9 mouse cellular contexts compared by ENCODE assay signal in the genomic region with DNA sequence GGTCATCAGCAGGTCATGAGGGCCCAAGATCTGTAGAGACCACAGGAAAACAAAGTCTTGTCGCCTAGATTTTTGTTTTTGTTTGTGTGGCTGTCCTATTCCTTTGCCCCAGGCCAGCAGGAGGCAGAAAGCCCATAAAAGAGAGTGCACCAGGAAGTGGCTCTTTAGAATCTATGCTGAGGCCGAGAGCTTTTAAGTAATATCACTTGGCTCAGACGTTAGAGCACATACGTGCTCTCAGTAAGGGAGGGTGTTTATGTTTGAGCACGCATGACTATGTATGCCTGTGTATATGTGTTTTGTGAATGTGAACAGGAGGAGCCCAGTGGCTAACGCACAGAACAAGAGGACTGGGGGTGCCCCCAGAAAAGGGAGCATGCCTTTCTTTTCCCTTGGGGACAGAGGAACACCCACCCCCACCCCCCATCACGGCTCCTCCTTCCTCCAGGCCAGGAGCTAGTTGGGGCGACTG. TPM values are rescaled to one million over a fixed set of nuclear protein-coding genes. Genes with fewer than 3 reads are reported as not detected.
DNase-seq lines count a peak whose midpoint lies in the region; ATAC-seq lines count a peak whose summit lies in the region.
"Had no signal": no experiment of that assay in that cellular context is flagged by ENCODE, and none has a peak within 500 bp of the region (broad histone marks: within the 10 kb centered on the region; RNA-seq: fewer than 3 reads in every experiment).

No protein-coding gene starts in this region.

- ATAC-seq in forebrain, embryonic 12.5 days (ENCODE audit: low FRiP score): no peak
- ATAC-seq in liver, embryonic 12.5 days: peak; percentile 26
- peak; percentile 45 for ATAC-seq in stomach, embryonic 16.5 days (ENCODE audit: insufficient read depth, low FRiP score)

- peaks cover 38% of the 10 kb centered on the region for H3K27me3 ChIP-seq in forebrain, embryonic 12.5 days
- H3K27me3 ChIP-seq in liver, embryonic 12.5 days (replicated peaks): peaks cover 23% of the 10 kb centered on the region
- H3K27me3 ChIP-seq in stomach, embryonic 16.5 days (ENCODE audit: control insufficient read depth, insufficient read depth, low read length): no peaks in the 10 kb centered on the region

- H3K4me2 ChIP-seq in forebrain, embryonic 12.5 days: peak overlapping the region; percentile 74; the same call in 1 of the 2 replicates
- peak overlapping the region; percentile 73 for H3K4me2 ChIP-seq in liver, embryonic 12.5 days
- H3K4me2 ChIP-seq in stomach, embryonic 16.5 days (ENCODE audit: low read depth, low read length): peak overlapping the region; percentile 74

- H3K27ac ChIP-seq in forebrain, embryonic 12.5 days: no peak overlapping the region
- no peak overlapping the region for H3K27ac ChIP-seq in liver, embryonic 12.5 days
- H3K27ac ChIP-seq in stomach, embryonic 16.5 days (ENCODE audit: low read length): peak overlapping the region; percentile 94

- peak; percentile 12 for DNase-seq in kidney, postnatal 14 days
- DNase-seq in kidney, adult 18-20 months: no peak
- no peak for DNase-seq in cerebellum, adult 18-20 months
- DNase-seq in cerebellum, adult 11-12 months: no peak
- no peak for DNase-seq in right cerebral cortex, postnatal 10 days (ENCODE audit: low spot score in 2 of 2)

- 9% methylated on average over 8 of the region's 8 CpGs for WGBS in forebrain, embryonic 12.5 days
- 13% methylated on average over 8 of the region's 8 CpGs for WGBS in liver, embryonic 12.5 days (ENCODE audit: insufficient replicate concordance)
- 5% methylated on average over 8 of the region's 8 CpGs for WGBS in stomach, embryonic 16.5 days

- H3K9me3 ChIP-seq in forebrain, embryonic 12.5 days: no peaks in the 10 kb centered on the region
- no peaks in the 10 kb centered on the region for H3K9me3 ChIP-seq in liver, embryonic 12.5 days (replicated peaks)
- H3K9me3 ChIP-seq in stomach, embryonic 16.5 days (replicated peaks; ENCODE audit: control insufficient read depth, low read length): no peaks in the 10 kb centered on the region

- H3K9ac ChIP-seq in forebrain, embryonic 12.5 days: 0 out of 2 replicates have a peak overlapping the region, but pooled peaks have one; percentile 53
- no peak overlapping the region for H3K9ac ChIP-seq in liver, embryonic 12.5 days
- peak overlapping the region; percentile 68 for H3K9ac ChIP-seq in stomach, embryonic 16.5 days (ENCODE audit: low read length)

- no peak overlapping the region for H3K4me3 ChIP-seq in forebrain, embryonic 12.5 days (replicated peaks)
- H3K4me3 ChIP-seq in liver, embryonic 12.5 days: peak overlapping the region; percentile 50
- peak overlapping the region; percentile 50 for H3K4me3 ChIP-seq in stomach, embryonic 16.5 days (replicated peaks; ENCODE audit: low read length)
- H3K4me3 ChIP-seq: myocyte had no signal

- H3K36me3 ChIP-seq in forebrain, embryonic 12.5 days (replicated peaks): no peaks in the 10 kb centered on the region
- no peaks in the 10 kb centered on the region for H3K36me3 ChIP-seq in liver, embryonic 12.5 days
- no peaks in the 10 kb centered on the region for H3K36me3 ChIP-seq in stomach, embryonic 16.5 days (ENCODE audit: control insufficient read depth, insufficient read depth, low read length)

- H3K4me1 ChIP-seq in forebrain, embryonic 12.5 days: peaks cover 13% of the 10 kb centered on the region
- H3K4me1 ChIP-seq in liver, embryonic 12.5 days: peaks cover 14% of the 10 kb centered on the region
- peaks cover 4% of the 10 kb centered on the region for H3K4me1 ChIP-seq in stomach, embryonic 16.5 days (ENCODE audit: control insufficient read depth, insufficient read depth, low read length)

RNA-seq across cellular contexts. Expression of a gene that starts 17.7 kb away (rescaled TPM):
- 0.22 and 0.37 TPM in 2 replicates for polyA plus RNA-seq in forebrain, embryonic 12.5 days (2016; fragmentation: Nextera tagmentation; extraction: Ambion mirVana)
- polyA plus RNA-seq in liver, embryonic 12.5 days (2016; fragmentation: Nextera tagmentation; extraction: Ambion mirVana): 0.07 and 0.15 TPM in 2 replicates
- 4.6 and 5.0 TPM in 2 replicates for polyA plus RNA-seq in stomach, embryonic 16.5 days (2015; fragmentation: Nextera tagmentation; extraction: Ambion mirVana)
- polyA plus RNA-seq: myocyte had no signal

RNA-seq across cellular contexts. Expression of a gene that starts 32.8 kb away (rescaled TPM):
- 68.9 and 69.0 TPM in 2 replicates for polyA plus RNA-seq in forebrain, embryonic 12.5 days (2016; fragmentation: Nextera tagmentation; extraction: Ambion mirVana)
- polyA plus RNA-seq in liver, embryonic 12.5 days (2016; fragmentation: Nextera tagmentation; extraction: Ambion mirVana): 19.6 and 20.3 TPM in 2 replicates
- 26.8 and 32.3 TPM in 2 replicates for polyA plus RNA-seq in stomach, embryonic 16.5 days (2015; fragmentation: Nextera tagmentation; extraction: Ambion mirVana)

RNA-seq across cellular contexts. Expression of a gene that starts 51.0 kb away (rescaled TPM):
- 1.3 and 1.4 TPM in 2 replicates for polyA plus RNA-seq in forebrain, embryonic 12.5 days (2016; fragmentation: Nextera tagmentation; extraction: Ambion mirVana)
- polyA plus RNA-seq in liver, embryonic 12.5 days (2016; fragmentation: Nextera tagmentation; extraction: Ambion mirVana): 0.77 and 0.99 TPM in 2 replicates
- 2.4 and 3.1 TPM in 2 replicates for polyA plus RNA-seq in stomach, embryonic 16.5 days (2015; fragmentation: Nextera tagmentation; extraction: Ambion mirVana)

RNA-seq across cellular contexts. Expression of a gene that starts 53.4 kb away (rescaled TPM):
- polyA plus RNA-seq in forebrain, embryonic 12.5 days (2016; fragmentation: Nextera tagmentation; extraction: Ambion mirVana): 1.2 and 1.3 TPM in 2 replicates
- polyA plus RNA-seq in liver, embryonic 12.5 days (2016; fragmentation: Nextera tagmentation; extraction: Ambion mirVana): 0.06 and 0.19 TPM in 2 replicates
- polyA plus RNA-seq in stomach, embryonic 16.5 days (2015; fragmentation: Nextera tagmentation; extraction: Ambion mirVana): 1.1 and 1.9 TPM in 2 replicates
